Mouse (Mus musculus): ENCODE results near the gene Fam122c. TPM values are rescaled to one million over a fixed set of nuclear protein-coding genes. Genes with fewer than 3 reads are reported as not detected.
A peak's percentile ranks its signal among the peaks of the same experiment; 100 is the strongest.
"Not testable (repeated sequence)": the region's sequence is repeated elsewhere in the genome, so short reads cannot be mapped to it uniquely, and the experiment has no call there.

Fam122c gene
- polyA plus RNA-seq, 1 experiment from 2014 or later: not detected

GRCm38 (mm10) chrX:53268856-53269255 lies 4.4 kb upstream of the Fam122c start:
- H3K27ac ChIP-seq (ENCODE audit: low read depth): peak overlapping the region; percentile 74; the same call in 1 of the 2 replicates
- H3K4me3 ChIP-seq (ENCODE audit: low read depth, low read length): peak overlapping the region; percentile 56
- peak overlapping the region; percentile 60 for H3K4me2 ChIP-seq (ENCODE audit: low read length)
- H3K9ac ChIP-seq (ENCODE audit: low read length): peak overlapping the region; percentile 16; the same call in 1 of the 2 replicates
- 20% methylated on average over 10 of the region's 10 CpGs for WGBS
- DNase-seq (ENCODE audit: low spot score) (peak; percentile 71), ATAC-seq (replicated peaks; ENCODE audit: low FRiP score, low TSS enrichment, low read depth) (peak; percentile 89)
- H3K9me3 ChIP-seq (ENCODE audit: control insufficient read depth, low read length): no peaks in the 10 kb centered on the region
- H3K27me3 ChIP-seq (replicated peaks; ENCODE audit: control insufficient read depth, insufficient read depth, low read length): no peaks in the 10 kb centered on the region
- H3K36me3 ChIP-seq (ENCODE audit: control insufficient read depth, insufficient read depth, low read length): no peaks in the 10 kb centered on the region
- H3K4me1 ChIP-seq (replicated peaks; ENCODE audit: control insufficient read depth, insufficient read depth, low read length): 0 out of 2 replicates have a peak, but pooled peaks cover 3% of the 10 kb centered on the region

GRCm38 (mm10) chrX:53269289-53270062 lies 3.7 kb upstream of the Fam122c start, which contains the start of gene Fam122b:
Fam122b (minus strand) TSS chrX:53269805.
- H3K9ac ChIP-seq (ENCODE audit: low read length): peak within 1 kb of the TSS; percentile 51
- peak; percentile 81 for ATAC-seq (replicated peaks; ENCODE audit: low FRiP score, low TSS enrichment, low read depth)
- H3K4me1 ChIP-seq (replicated peaks; ENCODE audit: control insufficient read depth, insufficient read depth, low read length): 0 out of 2 replicates have a peak, but pooled peaks cover 3% of the 10 kb centered on the region
- WGBS: 12% methylated on average over 34 of the region's 40 CpGs
- no peaks in the 10 kb centered on the region for H3K36me3 ChIP-seq (ENCODE audit: control insufficient read depth, insufficient read depth, low read length)
- peak within 1 kb of the TSS; percentile 56 for H3K4me3 ChIP-seq (ENCODE audit: low read depth, low read length)
- H3K4me2 ChIP-seq (ENCODE audit: low read length): peak within 1 kb of the TSS; percentile 60
- no peaks in the 10 kb centered on the region for H3K27me3 ChIP-seq (replicated peaks; ENCODE audit: control insufficient read depth, insufficient read depth, low read length)
- DNase-seq (ENCODE audit: low spot score): peak; percentile 87
- H3K27ac ChIP-seq (ENCODE audit: low read depth): peak within 1 kb of the TSS; percentile 74
- no peaks in the 10 kb centered on the region for H3K9me3 ChIP-seq (ENCODE audit: control insufficient read depth, low read length)

GRCm38 (mm10) chrX:53270063-53270432 lies 3.2 kb upstream of the Fam122c start:
- no peak overlapping the region for H3K9ac ChIP-seq (ENCODE audit: low read length)
- H3K36me3 ChIP-seq (ENCODE audit: control insufficient read depth, insufficient read depth, low read length): no peaks in the 10 kb centered on the region
- ATAC-seq (replicated peaks; ENCODE audit: low FRiP score, low TSS enrichment, low read depth) (no peak), DNase-seq (ENCODE audit: low spot score) (no peak)
- peak overlapping the region; percentile 56 for H3K4me3 ChIP-seq (ENCODE audit: low read depth, low read length)
- H3K4me2 ChIP-seq (ENCODE audit: low read length): peak overlapping the region; percentile 48
- 0 out of 2 replicates have a peak, but pooled peaks cover 3% of the 10 kb centered on the region for H3K4me1 ChIP-seq (replicated peaks; ENCODE audit: control insufficient read depth, insufficient read depth, low read length)
- H3K27ac ChIP-seq (ENCODE audit: low read depth): no peak overlapping the region
- H3K9me3 ChIP-seq (ENCODE audit: control insufficient read depth, low read length): no peaks in the 10 kb centered on the region
- WGBS: 17% methylated on average over 10 of the region's 10 CpGs
- no peaks in the 10 kb centered on the region for H3K27me3 ChIP-seq (replicated peaks; ENCODE audit: control insufficient read depth, insufficient read depth, low read length)

GRCm38 (mm10) chrX:53271628-53272027 lies 1.6 kb upstream of the Fam122c start:
- not testable (repeated sequence) for H3K9ac ChIP-seq (ENCODE audit: low read length); H3K4me2 ChIP-seq (ENCODE audit: low read length); H3K27ac ChIP-seq (ENCODE audit: low read depth); H3K4me1 ChIP-seq (replicated peaks; ENCODE audit: control insufficient read depth, insufficient read depth, low read length); H3K27me3 ChIP-seq (replicated peaks; ENCODE audit: control insufficient read depth, insufficient read depth, low read length); DNase-seq (ENCODE audit: low spot score); H3K36me3 ChIP-seq (ENCODE audit: control insufficient read depth, insufficient read depth, low read length); H3K9me3 ChIP-seq (ENCODE audit: control insufficient read depth, low read length); ATAC-seq (replicated peaks; ENCODE audit: low FRiP score, low TSS enrichment, low read depth); H3K4me3 ChIP-seq (ENCODE audit: low read depth, low read length)
- 75% methylated on average over 3 of the region's 3 CpGs for WGBS

GRCm38 (mm10) chrX:53287924-53288323 lies 14.7 kb downstream of the Fam122c start:
- Histone ChIP-seq H3K27me3 (replicated peaks; ENCODE audit: control insufficient read depth, insufficient read depth, low read length) (no peaks in the 10 kb centered on the region), H3K4me2 (ENCODE audit: low read length) (no peak overlapping the region), H3K4me3 (ENCODE audit: low read depth, low read length) (no peak overlapping the region), H3K36me3 (ENCODE audit: control insufficient read depth, insufficient read depth, low read length) (no peaks in the 10 kb centered on the region), H3K27ac (ENCODE audit: low read depth) (no peak overlapping the region), H3K4me1 (replicated peaks; ENCODE audit: control insufficient read depth, insufficient read depth, low read length) (no peaks in the 10 kb centered on the region), H3K9ac (ENCODE audit: low read length) (no peak overlapping the region), H3K9me3 (ENCODE audit: control insufficient read depth, low read length) (no peaks in the 10 kb centered on the region)
- no peak for DNase-seq (ENCODE audit: low spot score)
- WGBS: 58% methylated on average over 5 of the region's 5 CpGs
- no peak for ATAC-seq (replicated peaks; ENCODE audit: low FRiP score, low TSS enrichment, low read depth)

GRCm38 (mm10) chrX:53320564-53320963 lies 47.3 kb downstream of the Fam122c start:
- Histone ChIP-seq H3K4me3 (ENCODE audit: low read depth, low read length) (no peak overlapping the region), H3K9me3 (ENCODE audit: control insufficient read depth, low read length) (no peaks in the 10 kb centered on the region), H3K27ac (ENCODE audit: low read depth) (no peak overlapping the region), H3K27me3 (replicated peaks; ENCODE audit: control insufficient read depth, insufficient read depth, low read length) (no peaks in the 10 kb centered on the region), H3K36me3 (ENCODE audit: control insufficient read depth, insufficient read depth, low read length) (no peaks in the 10 kb centered on the region), H3K4me1 (replicated peaks; ENCODE audit: control insufficient read depth, insufficient read depth, low read length) (no peaks in the 10 kb centered on the region), H3K4me2 (ENCODE audit: low read length) (no peak overlapping the region), H3K9ac (ENCODE audit: low read length) (no peak overlapping the region)
- DNase-seq (ENCODE audit: low spot score) (no peak), ATAC-seq (replicated peaks; ENCODE audit: low FRiP score, low TSS enrichment, low read depth) (no peak)
- WGBS: 75% methylated on average over 2 of the region's 2 CpGs

- no peak overlapping the region for H3K4me3 ChIP-seq (ENCODE audit: low read depth, low read length)
- WGBS: 81% methylated on average over 4 of the region's 4 CpGs
- DNase-seq (ENCODE audit: low spot score): no peak
- no peaks in the 10 kb centered on the region for H3K4me1 ChIP-seq (replicated peaks; ENCODE audit: control insufficient read depth, insufficient read depth, low read length)
- no peaks in the 10 kb centered on the region for H3K27me3 ChIP-seq (replicated peaks; ENCODE audit: control insufficient read depth, insufficient read depth, low read length)
- H3K27ac ChIP-seq (ENCODE audit: low read depth): no peak overlapping the region
- no peak overlapping the region for H3K9ac ChIP-seq (ENCODE audit: low read length)
- no peak overlapping the region for H3K4me2 ChIP-seq (ENCODE audit: low read length)
- no peaks in the 10 kb centered on the region for H3K9me3 ChIP-seq (ENCODE audit: control insufficient read depth, low read length)
- no peak for ATAC-seq (replicated peaks; ENCODE audit: low FRiP score, low TSS enrichment, low read depth)
- no peaks in the 10 kb centered on the region for H3K36me3 ChIP-seq (ENCODE audit: control insufficient read depth, insufficient read depth, low read length)
These were observed 47.9 kb downstream of the Fam122c start for GRCm38 (mm10) chrX:53321111-53321510.

GRCm38 (mm10) chrX:53330396-53330795 lies 57.2 kb downstream of the Fam122c start:
- Histone ChIP-seq H3K27me3 (replicated peaks; ENCODE audit: control insufficient read depth, insufficient read depth, low read length) (no peaks in the 10 kb centered on the region), H3K4me3 (ENCODE audit: low read depth, low read length) (no peak overlapping the region), H3K27ac (ENCODE audit: low read depth) (no peak overlapping the region), H3K9ac (ENCODE audit: low read length) (no peak overlapping the region), H3K9me3 (ENCODE audit: control insufficient read depth, low read length) (no peaks in the 10 kb centered on the region), H3K36me3 (ENCODE audit: control insufficient read depth, insufficient read depth, low read length) (no peaks in the 10 kb centered on the region), H3K4me2 (ENCODE audit: low read length) (no peak overlapping the region), H3K4me1 (replicated peaks; ENCODE audit: control insufficient read depth, insufficient read depth, low read length) (no peaks in the 10 kb centered on the region)
- WGBS: 93% methylated on average over 4 of the region's 4 CpGs
- DNase-seq (ENCODE audit: low spot score) (no peak), ATAC-seq (replicated peaks; ENCODE audit: low FRiP score, low TSS enrichment, low read depth) (no peak)

GRCm38 (mm10) chrX:53337355-53337754 lies 64.1 kb downstream of the Fam122c start:
- H3K4me3 ChIP-seq (ENCODE audit: low read depth, low read length): no peak overlapping the region
- ATAC-seq (replicated peaks; ENCODE audit: low FRiP score, low TSS enrichment, low read depth) (no peak), DNase-seq (ENCODE audit: low spot score) (no peak)
- no peaks in the 10 kb centered on the region for H3K9me3 ChIP-seq (ENCODE audit: control insufficient read depth, low read length)
- no peaks in the 10 kb centered on the region for H3K36me3 ChIP-seq (ENCODE audit: control insufficient read depth, insufficient read depth, low read length)
- no peak overlapping the region for H3K27ac ChIP-seq (ENCODE audit: low read depth)
- H3K27me3 ChIP-seq (replicated peaks; ENCODE audit: control insufficient read depth, insufficient read depth, low read length): no peaks in the 10 kb centered on the region
- no peak overlapping the region for H3K4me2 ChIP-seq (ENCODE audit: low read length)
- no peaks in the 10 kb centered on the region for H3K4me1 ChIP-seq (replicated peaks; ENCODE audit: control insufficient read depth, insufficient read depth, low read length)
- no peak overlapping the region for H3K9ac ChIP-seq (ENCODE audit: low read length)
